Mouse (Mus musculus): ENCODE measurements around the gene Trib2.

- no peak for TF ChIP-seq MAFK (IDR thresholded peaks at IDR 0.05; ENCODE audit: insufficient read depth, low read depth, low read length)
- TF ChIP-seq HCFC1 (IDR thresholded peaks at IDR 0.05; ENCODE audit: borderline replicate concordance, insufficient read depth, low read length), result no peak
- no peak for TF ChIP-seq ZC3H11A (IDR thresholded peaks at IDR 0.05; ENCODE audit: borderline replicate concordance, low read depth, low read length)
- TF ChIP-seq ZNF384 (IDR thresholded peaks at IDR 0.05; ENCODE audit: low read depth, low read length), result no peak
Measured at GRCm38 (mm10) chr12:15813133-15813818, 3.4 kb downstream of the Trib2 start.

Measured in ES-E14 (cell line).